Mouse (Mus musculus): Measurements from ENCODE around the gene Exoc4. TPM values are rescaled to one million over a fixed set of nuclear protein-coding genes. Genes with fewer than 3 reads are reported as not detected.

Gene Exoc4
- polyA plus RNA-seq, 1 experiment from 2014 or later: 9.5 TPM

DNA sequence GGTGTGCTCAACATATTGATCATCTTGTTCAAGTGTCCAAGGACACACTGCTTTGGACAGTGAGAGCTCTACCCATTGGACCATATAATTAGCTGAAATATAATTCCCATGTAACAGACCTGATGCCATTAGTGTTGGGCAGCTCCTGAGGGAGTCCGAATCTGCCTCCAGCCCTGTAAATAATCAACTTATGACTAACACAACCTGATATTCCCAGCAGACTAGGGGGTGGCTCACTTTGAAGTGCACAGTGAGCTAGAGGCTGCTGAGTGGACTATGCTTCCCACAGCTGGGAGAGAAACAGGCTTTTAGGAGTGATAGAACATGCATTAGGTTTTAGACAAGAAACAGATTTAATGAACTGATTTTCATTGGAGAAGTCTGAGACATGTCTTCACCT is 478.4 kb downstream of the Exoc4 start:
- 33% methylated on average over 1 of the region's 1 CpGs for WGBS
- no peak for ATAC-seq (ENCODE audit: low FRiP score, low TSS enrichment)
- H3K27me3 ChIP-seq (ENCODE audit: control insufficient read depth, insufficient read depth, low read length): no peaks in the 10 kb centered on the region
- no peak overlapping the region for H3K4me2 ChIP-seq (replicated peaks; ENCODE audit: low read depth)
- DNase-seq (ENCODE audit: low spot score): no peak
- no peak overlapping the region for H3K4me3 ChIP-seq (ENCODE audit: low read depth, low read length)
- TF ChIP-seq CTCF (IDR thresholded peaks at IDR 0.05; ENCODE audit: low read depth) (no peak), EP300 (optimal IDR thresholded peaks at IDR 0.05) (no peak)
- no peak overlapping the region for H3K27ac ChIP-seq (replicated peaks)
- no peaks in the 10 kb centered on the region for H3K36me3 ChIP-seq (ENCODE audit: control insufficient read depth, insufficient read depth, low read length)
- no peaks in the 10 kb centered on the region for H3K4me1 ChIP-seq (replicated peaks; ENCODE audit: control insufficient read depth, insufficient read depth)
- H3K9ac ChIP-seq (ENCODE audit: low read length): no peak overlapping the region
- no peaks in the 10 kb centered on the region for H3K9me3 ChIP-seq (ENCODE audit: control insufficient read depth, low read length)

DNA sequence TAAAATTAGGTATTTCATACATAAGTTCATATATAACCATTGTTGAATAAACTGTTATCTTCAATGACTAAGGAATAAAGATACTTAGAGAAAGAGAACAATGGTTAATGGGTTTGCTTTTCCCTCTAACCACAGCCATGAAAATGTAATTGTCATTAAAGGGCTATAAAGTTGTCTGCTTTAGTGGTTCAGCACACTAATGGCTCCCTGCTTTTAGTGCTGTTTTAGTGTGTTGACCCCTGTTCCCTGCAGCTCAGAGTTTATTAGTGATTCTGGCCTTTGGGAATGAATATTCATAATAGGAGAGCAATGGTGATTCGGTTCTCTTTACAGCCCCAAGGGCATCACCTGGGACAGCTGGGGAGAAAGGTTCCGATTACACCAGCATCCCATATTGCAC is 483.3 kb downstream of the Exoc4 start:
- ATAC-seq (ENCODE audit: low FRiP score, low TSS enrichment): no peak
- TF ChIP-seq EP300 (optimal IDR thresholded peaks at IDR 0.05) (no peak), CTCF (IDR thresholded peaks at IDR 0.05; ENCODE audit: low read depth) (no peak)
- 86% methylated on average over 2 of the region's 2 CpGs for WGBS

DNA sequence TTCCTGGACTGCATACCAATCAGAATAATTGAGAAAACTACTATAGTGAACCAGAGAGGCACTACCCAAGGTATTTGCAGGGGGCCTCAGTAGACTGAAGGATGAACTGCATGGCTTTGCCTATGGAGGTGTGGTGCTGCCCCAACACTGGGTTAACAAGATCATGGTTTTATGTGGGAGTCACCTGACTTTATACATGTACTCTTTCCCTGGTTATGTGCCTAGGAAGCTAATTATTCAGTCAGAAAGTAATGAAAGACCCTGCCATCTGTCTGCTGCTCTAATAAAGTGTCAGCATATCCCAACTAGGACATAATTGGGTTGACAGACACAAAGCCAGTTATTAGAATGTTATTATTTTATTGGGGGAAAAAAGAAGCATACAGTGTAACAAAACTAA is 484.7 kb downstream of the Exoc4 start:
- ATAC-seq (ENCODE audit: low FRiP score, low TSS enrichment) (no peak), DNase-seq (ENCODE audit: low spot score) (no peak)
- no peak overlapping the region for H3K4me2 ChIP-seq (replicated peaks; ENCODE audit: low read depth)
- H3K9me3 ChIP-seq (ENCODE audit: control insufficient read depth, low read length): no peaks in the 10 kb centered on the region
- no peak overlapping the region for H3K27ac ChIP-seq (replicated peaks)
- H3K36me3 ChIP-seq (ENCODE audit: control insufficient read depth, insufficient read depth, low read length): no peaks in the 10 kb centered on the region
- TF ChIP-seq CTCF (IDR thresholded peaks at IDR 0.05; ENCODE audit: low read depth) (no peak), EP300 (optimal IDR thresholded peaks at IDR 0.05) (no peak)
- H3K4me1 ChIP-seq (replicated peaks; ENCODE audit: control insufficient read depth, insufficient read depth): no peaks in the 10 kb centered on the region
- no peaks in the 10 kb centered on the region for H3K27me3 ChIP-seq (ENCODE audit: control insufficient read depth, insufficient read depth, low read length)
- H3K4me3 ChIP-seq (ENCODE audit: low read depth, low read length): no peak overlapping the region
- H3K9ac ChIP-seq (ENCODE audit: low read length): no peak overlapping the region

More for the DNA sequence above, 483.3 kb downstream of the Exoc4 start:
- no peak overlapping the region for H3K27ac ChIP-seq (replicated peaks)
- no peaks in the 10 kb centered on the region for H3K9me3 ChIP-seq (ENCODE audit: control insufficient read depth, low read length)
- DNase-seq (ENCODE audit: low spot score): no peak
- no peaks in the 10 kb centered on the region for H3K36me3 ChIP-seq (ENCODE audit: control insufficient read depth, insufficient read depth, low read length)
- no peak overlapping the region for H3K4me2 ChIP-seq (replicated peaks; ENCODE audit: low read depth)
- no peaks in the 10 kb centered on the region for H3K27me3 ChIP-seq (ENCODE audit: control insufficient read depth, insufficient read depth, low read length)
- no peaks in the 10 kb centered on the region for H3K4me1 ChIP-seq (replicated peaks; ENCODE audit: control insufficient read depth, insufficient read depth)
- H3K9ac ChIP-seq (ENCODE audit: low read length): no peak overlapping the region
- no peak overlapping the region for H3K4me3 ChIP-seq (ENCODE audit: low read depth, low read length)

DNA sequence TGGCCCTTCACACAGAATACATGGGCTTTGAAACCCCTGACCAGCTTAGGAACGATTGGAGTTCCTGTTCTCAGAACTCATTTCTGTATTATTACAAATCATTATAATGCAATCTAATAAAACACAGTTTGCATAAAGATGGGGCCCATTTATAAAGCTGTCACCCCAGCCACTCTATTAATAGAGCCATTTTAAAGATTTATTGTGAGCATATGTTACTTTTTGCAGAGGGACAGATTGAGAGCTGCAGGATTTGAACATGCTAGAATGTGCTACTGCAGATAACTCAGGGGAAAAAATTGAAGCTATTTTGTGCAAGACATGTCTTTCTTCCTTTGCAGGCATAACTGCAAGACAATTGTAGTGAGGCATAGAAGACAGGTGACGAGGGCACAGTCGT is 485.1 kb downstream of the Exoc4 start:
- ATAC-seq (ENCODE audit: low FRiP score, low TSS enrichment) (no peak), DNase-seq (ENCODE audit: low spot score) (no peak)
- H3K4me1 ChIP-seq (replicated peaks; ENCODE audit: control insufficient read depth, insufficient read depth): no peaks in the 10 kb centered on the region
- 72% methylated on average over 3 of the region's 3 CpGs for WGBS
- no peak overlapping the region for H3K9ac ChIP-seq (ENCODE audit: low read length)
- no peak for TF ChIP-seq EP300 (optimal IDR thresholded peaks at IDR 0.05)
- no peak for TF ChIP-seq CTCF (IDR thresholded peaks at IDR 0.05; ENCODE audit: low read depth)
- H3K27ac ChIP-seq (replicated peaks): no peak overlapping the region
- H3K4me2 ChIP-seq (replicated peaks; ENCODE audit: low read depth): no peak overlapping the region
- no peaks in the 10 kb centered on the region for H3K9me3 ChIP-seq (ENCODE audit: control insufficient read depth, low read length)
- no peaks in the 10 kb centered on the region for H3K36me3 ChIP-seq (ENCODE audit: control insufficient read depth, insufficient read depth, low read length)
- no peak overlapping the region for H3K4me3 ChIP-seq (ENCODE audit: low read depth, low read length)
- H3K27me3 ChIP-seq (ENCODE audit: control insufficient read depth, insufficient read depth, low read length): no peaks in the 10 kb centered on the region

DNA sequence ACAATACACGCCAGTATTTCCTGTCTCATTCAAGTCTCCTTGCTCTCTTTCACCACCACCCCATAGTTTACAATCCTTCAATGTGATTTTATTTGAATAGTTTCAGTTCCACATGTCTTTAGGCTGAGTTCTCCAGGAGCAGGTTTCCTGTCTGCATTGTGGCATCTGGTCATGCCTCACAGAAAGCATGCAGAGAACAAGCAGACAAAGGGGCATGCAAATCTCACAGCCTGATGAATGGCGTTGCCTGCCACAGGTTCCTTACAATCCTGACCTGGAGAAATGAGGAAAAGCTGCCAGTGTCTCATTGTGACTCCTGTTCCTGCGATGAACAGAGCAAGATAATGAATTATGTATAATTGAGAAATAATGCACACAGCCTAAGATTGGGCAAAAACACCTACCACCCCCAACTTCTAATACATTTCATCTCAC is 490.0 kb downstream of the Exoc4 start:
- Histone ChIP-seq H3K4me2 (replicated peaks; ENCODE audit: low read depth) (no peak overlapping the region), H3K27me3 (ENCODE audit: control insufficient read depth, insufficient read depth, low read length) (no peaks in the 10 kb centered on the region), H3K4me3 (ENCODE audit: low read depth, low read length) (no peak overlapping the region), H3K9ac (ENCODE audit: low read length) (no peak overlapping the region), H3K27ac (replicated peaks) (no peak overlapping the region), H3K9me3 (ENCODE audit: control insufficient read depth, low read length) (no peaks in the 10 kb centered on the region), H3K4me1 (replicated peaks; ENCODE audit: control insufficient read depth, insufficient read depth) (no peaks in the 10 kb centered on the region), H3K36me3 (ENCODE audit: control insufficient read depth, insufficient read depth, low read length) (no peaks in the 10 kb centered on the region)
- ATAC-seq (ENCODE audit: low FRiP score, low TSS enrichment) (no peak), DNase-seq (ENCODE audit: low spot score) (no peak)
- TF ChIP-seq EP300 (optimal IDR thresholded peaks at IDR 0.05): no peak
- no peak for TF ChIP-seq CTCF (IDR thresholded peaks at IDR 0.05; ENCODE audit: low read depth)
- WGBS: 56% methylated on average over 3 of the region's 3 CpGs

DNA sequence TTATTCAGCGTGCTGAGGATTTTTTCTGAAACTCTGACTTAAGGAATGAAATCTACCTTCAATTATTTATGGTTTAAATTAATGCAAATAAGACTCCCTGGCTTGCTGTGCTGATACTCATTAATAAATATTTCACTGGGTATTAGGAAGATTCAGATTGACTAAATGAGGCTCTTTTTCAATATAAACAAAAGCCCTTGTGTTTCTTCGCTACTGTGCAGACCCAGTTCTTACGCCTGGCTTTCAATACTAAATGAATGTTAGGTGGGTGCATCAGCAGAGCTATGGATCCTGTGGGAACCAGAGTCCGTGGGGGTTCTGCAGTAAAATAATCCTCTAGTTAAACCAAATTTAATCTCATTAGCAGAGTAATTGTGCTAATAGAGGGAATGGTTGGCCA is 490.4 kb downstream of the Exoc4 start:
- Histone ChIP-seq H3K27ac (replicated peaks) (no peak overlapping the region), H3K9me3 (ENCODE audit: control insufficient read depth, low read length) (no peaks in the 10 kb centered on the region), H3K4me3 (ENCODE audit: low read depth, low read length) (no peak overlapping the region), H3K27me3 (ENCODE audit: control insufficient read depth, insufficient read depth, low read length) (no peaks in the 10 kb centered on the region), H3K4me2 (replicated peaks; ENCODE audit: low read depth) (no peak overlapping the region), H3K36me3 (ENCODE audit: control insufficient read depth, insufficient read depth, low read length) (no peaks in the 10 kb centered on the region), H3K4me1 (replicated peaks; ENCODE audit: control insufficient read depth, insufficient read depth) (no peaks in the 10 kb centered on the region), H3K9ac (ENCODE audit: low read length) (no peak overlapping the region)
- 76% methylated on average over 4 of the region's 4 CpGs for WGBS
- TF ChIP-seq CTCF (IDR thresholded peaks at IDR 0.05; ENCODE audit: low read depth) (no peak), EP300 (optimal IDR thresholded peaks at IDR 0.05) (no peak)
- ATAC-seq (ENCODE audit: low FRiP score, low TSS enrichment) (no peak), DNase-seq (ENCODE audit: low spot score) (no peak)
